Mouse (Mus musculus) limb, embryonic 11.5 days (tissue): ENCODE data around the gene Gtf2h1. TPM values are rescaled to one million over a fixed set of nuclear protein-coding genes. Genes with fewer than 3 reads are reported as not detected.
A peak's percentile ranks its signal among the peaks of the same experiment; 100 is the strongest.

Experiments used
- ATAC-seq: fragments of 200-750 bp; cut with Nextera tagmentation; 2 replicates; pipeline ENCODE4 v1.8.0; 2017; ENCODE audit warnings: low read depth; ENCODE audit not compliant: insufficient number of reproducible peaks, low FRiP score, low TSS enrichment
- DNase-seq: peaks from one replicate; pipeline ENCODE4 v3.0.0-alpha.2; 2015; ENCODE audit warnings: low spot score
- H3K27ac ChIP-seq: fragments of 300-500 bp; sonication (generic); replicated peaks from 2 replicates; pipeline ENCODE4 v1.5.1; 2014; ENCODE audit warnings: low read depth, mild to moderate bottlenecking, low read length
- H3K27me3 ChIP-seq: fragments of 300-500 bp; sonication (generic); 2 replicates; pipeline ENCODE4 v1.6.1; 2014; ENCODE audit warnings: mild to moderate bottlenecking, low read length, mixed read lengths; ENCODE audit not compliant: control insufficient read depth, insufficient read depth
- H3K36me3 ChIP-seq: fragments of 300-500 bp; sonication (generic); 2 replicates; pipeline ENCODE4 v1.6.1; 2014; ENCODE audit warnings: mild to moderate bottlenecking, low read length, moderate library complexity, mixed read lengths; ENCODE audit not compliant: control insufficient read depth, insufficient read depth
- H3K4me1 ChIP-seq: fragments of 300-500 bp; sonication (generic); 2 replicates; pipeline ENCODE4 v1.6.1; 2014; ENCODE audit warnings: low read length, mixed read lengths; ENCODE audit not compliant: control insufficient read depth, insufficient read depth
- H3K4me2 ChIP-seq: fragments of 300-500 bp; sonication (generic); 2 replicates; pipeline ENCODE4 v1.6.1; 2014; ENCODE audit warnings: low read depth, mild to moderate bottlenecking, moderate library complexity; ENCODE audit not compliant: severe bottlenecking
- H3K4me3 ChIP-seq: fragments of 300-500 bp; sonication (generic); 2 replicates; pipeline ENCODE4 v1.5.1; 2014; ENCODE audit warnings: low read depth, low read length
- H3K9ac ChIP-seq: fragments of 300-500 bp; sonication (generic); 2 replicates; pipeline ENCODE4 v1.6.1; 2014; ENCODE audit warnings: mild to moderate bottlenecking, low read length
- H3K9me3 ChIP-seq: fragments of 300-500 bp; sonication (generic); 2 replicates; pipeline ENCODE4 v1.6.1; 2016; ENCODE audit warnings: low read length; ENCODE audit not compliant: control insufficient read depth
- WGBS: fragments of 180-500 bp; shearing (Covaris S2); extraction: QIAGEN DNeasy Blood & Tissue Kit; methylation state at CpG from one replicate; pipeline ENCODE4 v1.1.7; 2014; 5-methylcytosine and 5-hydroxymethylcytosine counted together
- polyA plus RNA-seq: library from polyadenylated mRNA; unstranded; fragments of >200 nt; fragmentation: Nextera tagmentation; extraction: Ambion mirVana; gene quantifications from 2 replicates; pipeline ENCODE4 v1.2.1, GENCODE M21; 2014

Gtf2h1 gene
- polyA plus RNA-seq, 1 experiment from 2014 or later: 51.6 TPM

DNA sequence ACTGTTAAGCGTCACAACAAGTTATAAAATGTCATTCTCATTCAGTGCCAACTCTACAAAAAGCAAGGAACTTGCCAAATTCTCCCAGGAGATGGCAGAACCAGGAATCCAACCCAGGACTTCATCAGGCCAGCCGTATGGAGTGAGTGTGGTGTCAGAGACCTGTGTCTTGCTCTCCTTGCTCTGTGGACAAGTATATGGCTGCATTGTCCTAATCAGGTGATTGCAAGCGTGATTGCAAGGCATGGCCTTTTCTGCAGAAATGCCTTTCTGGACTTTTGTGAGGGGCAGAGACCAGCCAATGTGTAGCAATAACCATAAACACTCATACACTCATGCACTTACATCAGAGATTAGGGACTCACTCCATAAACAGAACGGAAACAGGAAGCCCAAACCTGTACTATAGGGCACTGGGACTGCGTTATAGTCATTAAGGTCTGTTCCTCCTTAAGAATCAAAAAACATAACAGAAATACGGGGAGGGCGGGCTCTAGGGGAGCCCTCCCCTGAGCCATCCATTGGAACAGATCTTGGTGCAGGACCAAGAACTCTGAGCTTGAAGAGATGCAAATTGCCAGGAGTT is 37.9 kb downstream of the Gtf2h1 start:
- H3K4me3 ChIP-seq: no peak overlapping the region
- no peak overlapping the region for H3K27ac ChIP-seq
- DNase-seq (no peak), ATAC-seq (no peak)
- H3K4me2 ChIP-seq: no peak overlapping the region
- WGBS: 83% methylated on average over 7 of the region's 7 CpGs
- no peaks in the 10 kb centered on the region for H3K36me3 ChIP-seq
- H3K9me3 ChIP-seq: no peaks in the 10 kb centered on the region
- H3K27me3 ChIP-seq: no peaks in the 10 kb centered on the region
- H3K4me1 ChIP-seq: peaks cover 4% of the 10 kb centered on the region; the same call in 1 of the 2 replicates
- no peak overlapping the region for H3K9ac ChIP-seq

DNA sequence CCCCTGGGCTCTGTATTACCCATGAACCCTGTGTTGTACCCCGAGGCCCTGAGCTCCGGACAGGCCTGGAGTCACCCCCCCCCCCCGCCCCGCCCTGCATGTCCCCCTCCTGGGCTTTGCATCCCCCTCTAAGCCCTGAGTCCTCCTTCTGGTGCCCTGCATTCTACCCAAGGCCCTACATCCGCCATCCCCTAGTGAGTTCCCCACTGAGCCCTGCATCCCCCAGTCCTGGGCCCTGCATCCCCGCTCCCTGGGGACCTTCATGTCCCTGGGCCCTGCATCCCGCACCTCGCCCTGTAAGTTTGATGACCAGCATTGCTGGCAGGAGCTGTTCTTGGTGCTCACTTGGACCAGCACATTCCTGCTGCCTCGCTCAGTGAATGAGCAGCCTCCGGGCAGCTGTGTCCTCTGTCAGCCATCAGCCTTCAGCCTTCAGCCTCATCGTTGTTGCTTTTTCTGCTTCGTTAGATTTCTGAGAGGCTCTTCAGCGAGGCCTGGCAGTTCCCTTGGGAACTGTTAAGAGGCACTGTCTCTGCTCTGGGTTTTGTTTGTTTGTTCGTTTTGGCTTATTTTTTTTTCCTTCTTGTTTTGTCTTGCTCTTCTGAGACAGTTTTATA is 39.2 kb downstream of the Gtf2h1 start:
- WGBS: 39% methylated on average over 11 of the region's 14 CpGs
- Histone ChIP-seq H3K4me1 (peaks cover 10% of the 10 kb centered on the region; the same call in 1 of the 2 replicates), H3K27me3 (no peaks in the 10 kb centered on the region), H3K9ac (no peak overlapping the region), H3K4me2 (no peak overlapping the region), H3K27ac (no peak overlapping the region), H3K4me3 (no peak overlapping the region), H3K9me3 (no peaks in the 10 kb centered on the region), H3K36me3 (no peaks in the 10 kb centered on the region)
- DNase-seq: no peak
- no peak for ATAC-seq

DNA sequence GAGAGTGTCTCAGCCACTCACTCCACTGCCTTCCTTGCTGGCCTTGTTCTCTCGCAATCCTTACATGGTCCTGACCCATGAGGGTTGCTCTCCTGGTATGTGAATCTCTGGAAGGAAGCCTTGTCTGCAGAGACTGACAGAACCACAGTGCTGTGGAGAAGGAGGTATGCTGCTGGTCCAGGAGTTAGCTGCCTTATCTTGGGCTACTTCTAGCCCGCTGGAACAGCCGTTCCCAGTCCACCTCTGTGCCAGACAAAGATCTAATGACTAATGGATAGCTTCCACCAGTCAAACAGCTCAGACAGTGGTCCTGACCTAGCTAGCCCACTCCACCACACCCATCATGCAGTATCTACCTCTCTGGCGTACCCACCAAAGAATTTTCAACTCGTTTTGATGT is 40.5 kb downstream of the Gtf2h1 start:
- H3K36me3 ChIP-seq: no peaks in the 10 kb centered on the region
- ATAC-seq (no peak), DNase-seq (no peak)
- no peak overlapping the region for H3K4me3 ChIP-seq
- no peak overlapping the region for H3K4me2 ChIP-seq
- H3K27ac ChIP-seq: no peak overlapping the region
- no peak overlapping the region for H3K9ac ChIP-seq
- WGBS: 80% methylated on average over 5 of the region's 5 CpGs
- H3K27me3 ChIP-seq: no peaks in the 10 kb centered on the region
- no peaks in the 10 kb centered on the region for H3K9me3 ChIP-seq
- peaks cover 10% of the 10 kb centered on the region; the same call in 1 of the 2 replicates for H3K4me1 ChIP-seq

DNA sequence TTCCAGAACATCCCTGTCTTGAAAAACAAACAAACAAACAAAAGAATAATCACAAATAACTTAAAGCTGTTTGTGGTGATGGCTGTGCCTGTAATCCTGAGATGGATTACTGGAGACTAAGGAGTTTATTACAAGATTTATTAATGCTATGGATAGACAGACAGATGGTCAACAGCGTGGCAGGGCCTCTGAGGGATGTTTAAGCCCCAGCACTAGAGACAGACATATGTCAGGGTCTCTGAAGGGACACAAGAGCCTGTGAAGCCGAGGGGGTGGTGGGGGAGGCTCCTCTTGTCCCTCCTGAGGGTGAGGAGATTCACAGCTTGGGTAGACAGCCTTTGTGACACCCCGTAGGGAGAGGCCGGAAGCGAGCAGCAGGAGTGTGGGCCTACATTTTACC is 41.2 kb downstream of the Gtf2h1 start:
- no peak for DNase-seq
- Histone ChIP-seq H3K4me2 (no peak overlapping the region), H3K9ac (no peak overlapping the region), H3K4me3 (no peak overlapping the region), H3K27ac (no peak overlapping the region), H3K9me3 (no peaks in the 10 kb centered on the region), H3K27me3 (no peaks in the 10 kb centered on the region), H3K4me1 (peaks cover 10% of the 10 kb centered on the region; the same call in 1 of the 2 replicates), H3K36me3 (no peaks in the 10 kb centered on the region)
- 34% methylated on average over 5 of the region's 5 CpGs for WGBS
- no peak for ATAC-seq

DNA sequence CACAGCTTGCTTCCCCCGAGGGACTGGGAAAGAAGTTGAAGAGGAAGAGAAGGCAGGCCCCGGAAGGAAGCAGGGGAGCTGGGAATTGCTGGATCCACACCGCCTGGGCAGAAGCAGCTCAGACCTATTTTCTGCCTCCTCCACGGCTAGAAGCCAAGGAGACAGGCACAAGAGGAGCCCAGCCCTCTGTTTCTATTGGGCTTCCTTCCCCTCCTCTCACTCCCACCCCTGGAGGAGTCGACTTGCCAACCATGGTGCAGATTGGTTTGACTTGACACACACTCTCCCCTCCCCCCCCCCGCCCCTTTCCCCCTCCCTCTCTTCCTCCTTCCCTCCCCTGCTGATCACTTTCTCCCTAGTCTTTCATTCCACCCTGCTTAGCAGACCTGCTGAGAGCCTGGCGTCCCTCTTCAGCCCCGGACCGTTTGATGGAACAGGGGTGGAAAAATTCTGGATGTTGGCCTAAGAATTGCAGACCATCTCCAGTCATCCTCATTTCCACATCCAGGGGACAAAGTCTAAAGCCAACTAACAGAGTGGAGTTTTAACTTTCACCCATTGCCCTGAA is 42.3 kb downstream of the Gtf2h1 start:
- Histone ChIP-seq H3K9me3 (no peaks in the 10 kb centered on the region), H3K9ac (no peak overlapping the region), H3K4me2 (no peak overlapping the region), H3K27me3 (no peaks in the 10 kb centered on the region), H3K4me1 (peaks cover 10% of the 10 kb centered on the region; the same call in 1 of the 2 replicates), H3K4me3 (no peak overlapping the region), H3K27ac (no peak overlapping the region), H3K36me3 (no peaks in the 10 kb centered on the region)
- ATAC-seq (no peak), DNase-seq (no peak)
- WGBS: 4% methylated on average over 9 of the region's 9 CpGs

DNA sequence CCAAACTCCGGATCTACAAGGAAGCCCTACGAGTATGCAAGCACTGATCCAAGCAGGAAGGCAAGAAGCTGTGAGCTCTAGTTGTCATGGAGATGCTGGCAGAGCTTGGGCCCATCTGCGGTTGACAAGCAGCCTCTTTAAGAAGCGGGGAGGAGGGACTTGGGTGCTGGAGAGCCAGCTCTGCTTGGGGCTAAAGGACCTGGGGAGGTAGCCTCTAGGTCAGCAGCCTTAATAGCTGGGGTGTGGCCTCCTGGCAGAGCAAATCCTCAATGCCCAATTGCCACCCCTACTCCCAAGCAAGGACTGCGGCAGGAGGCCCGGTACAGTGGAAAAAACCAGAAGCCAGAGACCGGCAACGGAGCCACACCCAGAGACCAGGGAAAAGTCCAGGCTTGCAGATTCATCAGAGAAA is 43.0 kb downstream of the Gtf2h1 start:
- H3K4me1 ChIP-seq: peaks cover 10% of the 10 kb centered on the region; the same call in 1 of the 2 replicates
- H3K36me3 ChIP-seq: no peaks in the 10 kb centered on the region
- DNase-seq (peak; percentile 29), ATAC-seq (no peak)
- 7% methylated on average over 8 of the region's 8 CpGs for WGBS
- H3K4me2 ChIP-seq: no peak overlapping the region
- H3K27ac ChIP-seq: no peak overlapping the region
- no peak overlapping the region for H3K4me3 ChIP-seq
- H3K9ac ChIP-seq: no peak overlapping the region
- no peaks in the 10 kb centered on the region for H3K9me3 ChIP-seq
- no peaks in the 10 kb centered on the region for H3K27me3 ChIP-seq

DNA sequence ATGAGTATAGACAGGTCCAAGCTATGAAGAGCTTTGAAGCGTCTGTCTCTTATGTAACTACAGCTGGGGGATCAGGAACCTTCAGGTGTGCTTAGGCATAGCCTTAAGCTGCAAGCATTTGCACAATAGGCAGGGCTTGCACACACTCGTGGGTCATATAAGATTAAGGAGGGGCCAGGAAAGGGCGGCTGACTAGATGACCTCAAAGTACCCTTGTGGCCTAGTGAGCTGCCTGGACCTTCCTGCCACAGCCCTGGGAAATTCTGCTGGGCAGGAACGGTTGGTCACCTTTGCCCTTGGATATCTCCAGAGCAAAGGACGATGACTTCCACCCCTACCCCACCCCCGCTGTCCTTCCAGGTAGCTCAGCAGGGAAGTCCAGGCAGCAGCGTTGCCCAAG is 43.5 kb downstream of the Gtf2h1 start:
- Histone ChIP-seq H3K4me1 (peaks cover 10% of the 10 kb centered on the region; the same call in 1 of the 2 replicates), H3K9ac (no peak overlapping the region), H3K27me3 (no peaks in the 10 kb centered on the region), H3K9me3 (no peaks in the 10 kb centered on the region), H3K4me2 (no peak overlapping the region), H3K36me3 (no peaks in the 10 kb centered on the region), H3K27ac (no peak overlapping the region), H3K4me3 (no peak overlapping the region)
- ATAC-seq: no peak
- DNase-seq: no peak
- 33% methylated on average over 7 of the region's 7 CpGs for WGBS

DNA sequence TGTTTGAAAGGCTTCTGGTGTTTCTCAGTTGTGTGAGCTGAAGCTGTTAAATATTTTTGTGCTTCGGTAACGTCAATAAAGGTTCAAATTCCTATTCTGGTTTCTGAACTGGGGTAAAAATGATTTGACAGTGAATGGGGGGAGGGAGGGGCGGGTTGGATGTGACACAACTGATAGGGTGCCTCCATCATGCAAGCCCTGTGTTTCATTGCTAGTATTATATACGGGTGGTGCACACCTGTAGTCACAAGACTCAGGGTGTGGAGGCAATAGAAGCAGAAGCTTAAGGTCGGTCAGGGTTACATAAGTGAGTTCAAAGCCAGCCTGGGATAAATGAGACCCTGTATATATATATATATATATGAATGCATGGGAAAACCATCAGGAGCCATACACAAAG is 44.0 kb downstream of the Gtf2h1 start:
- Histone ChIP-seq H3K9ac (no peak overlapping the region), H3K4me2 (no peak overlapping the region), H3K4me1 (peaks cover 13% of the 10 kb centered on the region), H3K27me3 (no peaks in the 10 kb centered on the region), H3K9me3 (no peaks in the 10 kb centered on the region), H3K27ac (no peak overlapping the region), H3K4me3 (no peak overlapping the region), H3K36me3 (no peaks in the 10 kb centered on the region)
- ATAC-seq: no peak
- DNase-seq: no peak
- 73% methylated on average over 5 of the region's 5 CpGs for WGBS
